Mouse (Mus musculus) gastrocnemius, adult 18-20 months (tissue): ENCODE measurements around the gene Map3k3. TPM values are rescaled to one million over a fixed set of nuclear protein-coding genes. Genes with fewer than 3 reads are reported as not detected.
A peak's percentile ranks its signal among the peaks of the same experiment; 100 is the strongest.

Experiments used
- DNase-seq: peaks from one replicate; pipeline ENCODE4 v3.0.0; 2021; ENCODE audit warnings: low spot score
- total RNA-seq, 2 experiments: library from RNA; stranded (reverse); gene quantifications; 2 replicates each; pipeline ENCODE4 v1.2.3; 2021

Map3k3 gene
- total RNA-seq, 2 experiments from 2014 or later = 20.9 to 23.2 TPM

DNA sequence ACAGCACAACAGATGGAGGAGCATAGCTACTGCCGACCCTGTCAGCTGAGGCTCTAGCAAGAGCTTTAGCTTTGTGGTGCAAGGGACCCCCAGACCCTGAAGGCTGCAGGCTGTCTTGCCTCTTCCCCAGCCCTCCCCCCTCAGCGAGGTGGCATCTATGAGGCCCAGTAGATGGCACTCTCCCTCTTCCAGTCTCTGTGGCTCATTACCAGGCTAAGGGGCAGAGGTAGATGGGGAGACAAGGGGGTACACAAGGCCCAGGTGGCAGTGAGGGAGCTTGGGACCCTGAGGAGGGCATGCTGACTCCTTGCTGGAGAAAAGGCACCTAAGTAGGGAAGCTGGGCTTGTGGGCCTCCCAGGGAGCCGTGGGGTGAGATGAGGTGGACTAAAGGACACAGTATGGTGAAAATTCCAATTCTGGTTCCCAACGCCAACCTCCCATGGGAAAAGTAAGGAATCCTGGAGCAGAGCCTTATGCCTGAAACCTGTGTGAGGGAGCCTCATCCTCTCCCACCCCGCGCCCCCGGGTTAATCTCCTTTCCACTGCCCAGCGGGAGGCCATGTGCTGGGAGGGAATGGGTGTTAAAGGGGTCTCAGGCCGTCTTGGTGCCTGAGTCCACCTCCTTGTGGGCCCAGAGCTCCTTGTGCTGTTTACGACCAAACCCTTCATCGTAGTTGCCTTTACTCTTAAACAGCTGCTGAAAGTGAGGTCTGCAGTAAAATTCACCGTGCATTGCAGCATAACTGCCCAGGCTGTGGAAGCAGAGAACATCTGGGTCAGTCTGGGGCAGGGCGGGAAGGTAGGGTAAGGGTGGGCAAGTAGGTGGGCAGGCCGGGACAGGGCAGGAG, 73.9 kb downstream of the Map3k3 start:
- peak; percentile 32 for DNase-seq

GRCm38 (mm10) chr11:106158930-106159215, 74.5 kb downstream of the Map3k3 start:
- no peak for DNase-seq

GRCm38 (mm10) chr11:106159216-106159920, 75.0 kb downstream of the Map3k3 start:
- no peak for DNase-seq

DNA sequence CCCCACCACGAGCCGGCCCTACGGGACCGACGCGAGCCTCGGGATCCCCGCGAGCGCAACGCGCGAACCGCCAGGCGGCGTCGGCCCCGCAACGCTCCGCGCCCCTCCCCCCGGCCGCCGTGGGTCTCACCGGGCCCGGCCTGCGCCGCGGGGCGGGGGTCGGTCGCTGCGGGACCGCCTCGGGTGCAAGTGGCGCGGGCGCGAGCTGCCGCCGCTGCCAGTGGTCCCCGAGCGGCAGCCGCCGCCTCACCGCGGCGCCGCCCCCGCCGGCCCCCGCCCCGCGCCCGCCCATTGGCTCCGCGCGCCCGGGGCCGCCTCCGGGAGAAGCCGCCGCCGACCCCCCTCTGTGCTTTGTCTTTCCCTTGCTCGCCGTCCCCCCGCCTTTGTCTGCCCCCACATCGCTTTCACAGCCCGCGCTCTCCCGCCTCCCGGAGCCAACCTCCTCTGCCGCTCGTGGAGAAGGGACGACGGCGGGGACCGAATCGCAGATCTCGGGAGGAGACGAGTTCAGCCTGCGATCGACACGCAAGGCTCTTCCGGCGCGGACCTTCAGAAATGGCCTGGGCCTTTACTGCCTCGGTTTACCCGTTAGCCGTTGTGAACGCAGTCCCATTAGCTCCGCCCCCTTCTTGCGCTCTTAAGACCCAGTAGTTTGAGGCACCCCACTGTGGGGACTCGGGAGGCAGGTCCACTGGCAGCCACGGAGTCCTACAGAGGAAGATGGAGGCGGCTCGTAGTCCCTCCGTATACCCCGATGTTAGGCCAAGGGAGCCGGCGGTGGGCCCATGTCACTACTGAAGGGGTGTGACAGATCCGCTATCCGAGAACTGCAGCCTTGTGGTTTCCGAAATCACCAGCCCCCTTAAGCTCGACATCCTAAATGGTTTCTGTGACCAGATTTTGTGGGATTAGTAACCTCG, 75.8 kb downstream of the Map3k3 start:
- peak; percentile 53 for DNase-seq

- DNase-seq = no peak
These were observed 76.7 kb downstream of the Map3k3 start, which contains the start of the genes Gm10840 and Limd2 for GRCm38 (mm10) chr11:106160841-106161721. Gm10840 (plus strand) TSS chr11:106160850. Limd2 (minus strand) TSS chr11:106160860.

DNA sequence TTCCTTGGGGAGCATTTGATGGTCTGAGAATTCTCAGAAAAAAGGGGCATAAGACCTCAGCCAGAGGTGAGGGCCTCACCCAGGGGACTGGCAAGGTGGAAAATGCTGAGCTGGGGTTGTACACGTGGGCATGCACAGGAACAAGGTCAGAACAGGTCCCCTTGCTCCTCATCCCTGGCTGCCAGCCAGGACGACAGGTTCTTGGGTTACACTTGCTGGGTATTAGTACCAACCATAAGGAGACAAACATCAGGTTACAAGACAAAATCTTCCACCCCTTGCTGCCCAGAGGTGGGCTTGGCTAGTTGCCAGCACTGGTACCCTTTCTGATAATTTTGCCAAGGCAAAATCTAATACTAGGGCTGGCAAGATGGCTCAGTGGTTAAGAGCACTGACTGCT, 77.8 kb downstream of the Map3k3 start:
- DNase-seq = peak; percentile 25

GRCm38 (mm10) chr11:106163546-106163945, 79.1 kb downstream of the Map3k3 start:
- DNase-seq = no peak

DNA sequence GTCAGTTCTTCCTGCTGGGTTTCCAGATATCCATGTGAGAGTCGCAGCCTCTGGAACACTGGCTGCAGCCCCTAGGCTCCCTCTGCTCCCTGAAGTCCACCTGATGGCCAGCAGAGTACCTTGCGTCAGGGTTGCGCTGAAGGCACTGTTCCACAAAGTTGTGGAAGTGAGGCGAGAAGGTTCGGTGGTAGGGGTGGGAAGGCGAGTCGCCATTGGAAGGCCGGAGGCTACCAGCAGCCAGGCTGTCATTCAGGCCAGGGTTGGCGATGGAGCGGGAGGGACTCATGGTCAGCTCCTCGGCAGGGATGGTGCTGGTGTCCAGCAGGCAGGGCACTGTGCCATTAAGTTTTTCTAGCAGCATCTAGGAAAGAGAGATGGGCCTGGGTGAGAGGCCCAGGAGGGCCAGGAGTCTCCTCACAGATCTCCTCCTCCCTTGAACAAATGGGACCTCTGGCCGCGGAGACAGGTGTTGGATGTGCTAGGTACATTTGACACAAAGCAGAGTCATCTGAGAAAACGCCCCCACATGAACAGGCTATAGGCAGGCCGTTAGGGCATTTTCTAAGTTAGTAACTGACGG, 80.3 kb downstream of the Map3k3 start:
- no peak for DNase-seq

- DNase-seq = no peak
These were observed 83.0 kb downstream of the Map3k3 start for GRCm38 (mm10) chr11:106167435-106167834.

DNA sequence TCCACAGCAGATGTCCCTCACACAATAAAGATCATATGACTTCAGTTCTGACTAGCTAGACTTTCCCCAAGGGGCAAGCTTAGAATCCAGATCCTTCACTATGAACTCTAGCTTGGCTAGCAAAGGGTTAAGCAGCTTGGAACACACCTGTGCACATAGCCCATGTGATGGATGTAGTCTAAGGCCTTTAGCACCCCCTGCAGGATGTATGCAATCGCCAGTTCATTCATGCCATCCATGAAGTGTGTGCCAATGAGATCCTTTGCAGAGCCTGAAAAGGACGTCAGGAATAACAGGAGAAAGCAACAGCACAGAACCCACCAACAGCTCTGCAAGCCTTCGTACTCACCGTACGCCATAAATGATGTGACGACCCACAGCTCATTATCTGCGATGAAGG, 86.4 kb downstream of the Map3k3 start:
- no peak for DNase-seq

DNA sequence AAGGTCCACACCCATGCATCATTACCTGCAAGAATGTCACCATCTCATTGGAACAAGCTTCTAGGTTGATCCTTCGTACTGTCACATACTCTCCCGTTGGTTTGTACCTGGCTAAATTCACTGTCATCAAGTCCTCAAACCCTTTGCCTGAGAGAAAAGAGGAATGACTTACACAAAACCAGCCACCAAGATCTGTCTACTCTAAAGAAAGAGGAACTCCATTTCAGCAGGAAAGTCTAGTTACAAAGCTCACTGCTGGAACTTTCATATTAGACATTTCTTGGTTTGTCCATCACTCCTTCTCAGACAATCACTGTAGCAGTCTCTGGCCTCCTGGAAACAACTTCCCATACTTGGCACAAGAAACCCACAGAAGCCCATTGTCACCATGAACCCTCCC, 88.8 kb downstream of the Map3k3 start:
- DNase-seq = no peak

- DNase-seq = peak; percentile 75
These were observed 90.0 kb downstream of the Map3k3 start for GRCm38 (mm10) chr11:106174372-106174771.

DNA sequence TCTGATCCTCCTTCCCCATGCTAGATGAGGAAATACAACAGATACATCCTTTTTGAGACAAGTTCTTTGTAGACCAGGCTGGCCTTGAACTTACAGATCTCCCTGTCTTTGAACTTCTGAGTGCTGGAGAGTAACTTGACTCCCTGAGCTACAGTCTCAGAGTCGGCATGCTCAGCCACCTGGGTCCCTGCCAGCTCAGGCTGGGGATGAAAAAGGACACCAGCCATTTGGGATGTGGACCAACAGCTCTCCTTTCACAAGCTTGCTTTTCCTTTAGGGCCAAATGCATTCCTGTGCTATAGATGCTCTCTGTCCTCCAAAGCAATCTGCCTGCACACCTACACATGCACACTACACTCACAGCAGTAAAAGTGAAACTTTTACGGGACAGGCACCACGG, 90.7 kb downstream of the Map3k3 start:
- DNase-seq = peak; percentile 82

GRCm38 (mm10) chr11:106176372-106176771, 92.0 kb downstream of the Map3k3 start:
- DNase-seq = no peak

- DNase-seq = no peak
These were observed 93.8 kb downstream of the Map3k3 start for GRCm38 (mm10) chr11:106178036-106178782.

GRCm38 (mm10) chr11:106179711-106180448, 95.5 kb downstream of the Map3k3 start:
- no peak for DNase-seq

DNA sequence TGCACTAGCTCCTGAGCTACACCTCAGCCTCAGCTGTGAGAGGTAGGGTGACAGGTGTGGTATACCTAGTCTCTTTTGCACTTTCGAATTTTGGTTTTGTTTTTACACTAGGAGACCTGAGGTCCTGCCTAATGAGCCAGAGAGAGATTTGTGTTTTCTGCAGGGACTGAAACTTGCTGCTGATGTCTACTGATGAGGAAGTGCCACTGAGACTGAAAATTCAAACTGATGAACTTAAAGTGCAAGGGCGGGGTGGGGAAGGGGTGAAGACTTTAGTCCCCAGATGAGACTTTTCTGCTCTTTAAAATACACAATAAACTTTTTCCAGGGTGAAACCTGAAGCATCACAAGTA, 96.0 kb downstream of the Map3k3 start:
- no peak for DNase-seq

DNA sequence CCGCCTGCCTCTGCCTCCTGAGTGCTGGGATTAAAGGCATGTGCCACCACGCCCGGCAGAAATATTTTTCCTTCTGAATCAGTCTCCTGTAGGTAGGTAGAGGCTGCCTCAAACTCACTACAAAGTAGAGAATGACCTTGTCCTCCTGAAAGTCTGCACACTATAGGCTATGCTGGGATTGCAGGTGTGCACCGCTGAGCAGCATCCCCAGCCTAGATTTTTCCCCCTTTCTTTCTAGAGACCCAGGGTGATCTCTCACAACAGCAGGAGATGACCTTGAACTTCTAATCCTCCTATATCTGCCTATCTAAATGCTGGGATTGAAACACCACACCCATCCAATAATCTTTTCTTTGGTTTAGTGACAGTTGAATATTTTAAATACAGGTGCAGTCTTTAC, 102.9 kb downstream of the Map3k3 start:
- DNase-seq = no peak

DNA sequence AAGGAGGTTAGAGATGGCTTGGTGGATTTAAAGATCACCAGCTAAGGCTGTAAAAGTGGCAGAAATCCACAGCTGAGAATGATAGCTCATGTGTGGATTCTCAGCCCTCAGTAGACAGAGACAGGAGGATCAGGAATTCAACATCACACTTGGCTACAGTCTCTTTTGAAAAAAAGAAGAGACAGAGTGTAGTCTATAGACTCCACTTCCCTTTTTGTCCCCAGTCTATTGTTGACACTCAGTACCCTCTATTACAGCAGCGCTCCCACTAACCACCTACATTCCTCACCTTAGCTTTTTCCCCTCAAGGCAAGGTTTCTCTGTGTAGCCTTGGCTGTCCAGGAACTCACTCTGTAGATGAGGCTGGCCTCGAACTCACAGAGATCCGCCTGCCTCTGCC, 107.3 kb downstream of the Map3k3 start:
- no peak for DNase-seq
